Mouse (Mus musculus) brain, adult 2 months (tissue): ENCODE results near the gene Cdkn2a.

Source experiments
- DNase-seq: peaks from one replicate; pipeline ENCODE4 v3.0.0; 2011; ENCODE audit warnings: low read depth, low spot score

The Cdkn2a gene

DNA sequence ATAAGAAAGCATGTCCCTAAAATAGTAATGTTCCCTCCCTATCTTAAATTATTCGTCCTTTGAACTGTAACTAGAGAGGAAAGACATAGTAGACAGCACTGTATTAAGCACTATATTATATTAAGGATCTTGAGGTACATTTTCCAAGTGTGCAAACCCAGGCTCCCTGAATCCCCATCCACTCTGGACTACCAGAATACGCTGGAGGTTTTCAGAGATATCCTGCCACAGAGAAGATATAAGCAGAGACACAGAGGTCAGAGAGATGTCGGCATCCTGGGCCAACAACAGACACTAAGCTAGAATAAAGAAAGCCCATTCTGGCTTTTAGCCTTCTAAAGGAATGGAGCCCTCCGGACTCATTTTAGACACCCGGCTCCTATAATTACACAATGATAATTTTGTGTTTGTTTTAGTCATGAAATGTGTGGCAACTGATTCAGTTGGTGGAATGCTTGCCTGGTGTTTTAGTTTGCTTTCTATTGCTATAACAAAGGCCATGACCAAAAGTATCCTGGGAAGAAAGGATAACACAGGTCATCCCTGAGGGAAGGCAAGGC, 17.0 kb downstream of the Cdkn2a start:
- DNase-seq = no peak

DNA sequence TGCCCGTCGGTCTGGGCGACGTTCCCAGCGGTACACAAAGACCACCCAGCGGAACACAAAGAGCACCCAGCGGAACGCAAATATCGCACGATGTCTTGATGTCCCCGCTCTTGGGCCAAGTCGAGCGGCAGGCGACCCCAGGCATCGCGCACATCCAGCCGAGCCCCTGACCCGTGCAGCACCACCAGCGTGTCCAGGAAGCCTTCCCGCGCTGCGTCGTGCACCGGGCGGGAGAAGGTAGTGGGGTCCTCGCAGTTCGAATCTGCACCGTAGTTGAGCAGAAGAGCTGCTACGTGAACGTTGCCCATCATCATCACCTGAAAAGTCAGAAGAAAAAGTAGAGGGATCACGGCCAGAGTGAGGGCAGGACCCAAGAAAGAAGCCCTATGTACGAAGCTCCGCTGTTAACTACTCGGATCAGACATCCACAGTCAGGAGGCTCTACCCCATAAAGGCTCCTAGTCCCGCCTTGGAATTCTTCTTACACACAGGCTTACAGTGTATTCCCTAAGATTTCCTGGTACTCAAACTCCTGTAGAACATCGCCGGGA, 17.7 kb downstream of the Cdkn2a start:
- no peak for DNase-seq

DNA sequence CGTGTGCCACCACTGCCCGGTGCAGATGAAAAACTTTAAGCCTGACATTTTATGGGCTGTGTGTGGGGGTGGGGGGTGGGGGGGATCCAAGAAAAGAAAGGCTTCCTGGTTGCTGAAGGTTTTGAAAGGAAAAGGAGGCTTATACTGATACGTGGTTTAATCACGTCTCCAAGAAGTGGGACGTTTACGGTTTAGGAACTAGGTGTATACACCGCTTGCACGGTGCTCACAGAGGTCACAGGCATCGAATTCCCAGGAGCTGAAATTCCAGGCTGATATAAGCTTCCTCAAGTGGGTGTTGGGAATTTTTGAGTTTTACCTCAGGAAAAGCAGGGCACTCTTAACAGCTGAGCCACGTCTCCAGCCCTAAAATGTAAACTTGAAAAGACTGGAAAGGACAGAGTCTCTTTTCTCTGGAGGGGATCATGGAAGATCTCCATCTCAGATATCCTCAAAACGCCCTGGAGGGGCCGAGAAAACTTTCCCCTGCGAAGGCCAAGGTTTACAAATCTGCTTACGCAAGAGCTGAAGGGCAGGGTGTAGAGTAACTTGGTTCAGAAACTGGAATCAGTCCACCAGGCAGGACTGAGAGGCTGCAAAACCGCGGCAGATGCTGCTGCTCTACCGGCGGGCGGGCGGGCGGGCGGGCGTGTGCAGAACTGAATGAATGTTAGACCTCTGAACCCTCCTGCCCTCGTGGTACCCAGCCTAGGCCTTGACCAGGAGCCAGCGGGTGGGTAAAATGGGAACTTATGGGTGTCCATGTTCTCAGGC, 18.5 kb downstream of the Cdkn2a start:
- no peak for DNase-seq

DNA sequence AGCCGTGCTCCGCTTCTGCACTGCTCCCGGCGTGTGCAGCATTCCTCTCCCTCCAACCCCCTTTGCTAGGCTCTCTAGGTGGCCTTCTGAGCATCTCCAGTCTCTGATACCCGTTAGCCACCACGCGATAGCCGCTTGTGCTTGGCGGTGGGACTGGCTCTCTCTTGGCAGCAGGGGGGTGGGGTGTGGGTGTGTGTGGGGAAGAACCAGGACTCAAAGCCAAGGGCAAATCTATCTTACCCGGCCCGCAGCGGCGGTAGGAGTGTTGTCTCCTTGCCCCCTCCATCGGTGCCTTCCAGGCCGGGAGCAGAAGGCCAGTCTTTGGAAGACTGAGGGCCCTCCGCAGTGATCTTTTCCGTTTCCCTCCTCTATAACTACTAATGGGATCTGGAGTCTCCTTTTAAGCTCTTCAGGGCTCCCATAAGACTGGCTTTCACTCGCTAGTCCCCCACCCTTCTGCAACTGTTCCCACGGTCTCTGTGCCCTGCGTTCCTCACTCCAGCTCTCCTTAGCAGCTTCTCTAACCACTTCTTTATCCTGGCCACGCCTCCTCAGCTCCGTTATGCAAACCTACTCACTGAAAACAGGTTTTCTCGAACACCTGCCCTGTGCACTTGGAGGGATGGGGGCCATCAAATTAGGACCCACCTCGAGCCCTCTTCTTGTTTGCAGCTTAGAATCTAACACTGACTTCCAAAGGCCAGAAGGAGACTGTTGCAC, 19.5 kb downstream of the Cdkn2a start:
- no peak for DNase-seq

DNA sequence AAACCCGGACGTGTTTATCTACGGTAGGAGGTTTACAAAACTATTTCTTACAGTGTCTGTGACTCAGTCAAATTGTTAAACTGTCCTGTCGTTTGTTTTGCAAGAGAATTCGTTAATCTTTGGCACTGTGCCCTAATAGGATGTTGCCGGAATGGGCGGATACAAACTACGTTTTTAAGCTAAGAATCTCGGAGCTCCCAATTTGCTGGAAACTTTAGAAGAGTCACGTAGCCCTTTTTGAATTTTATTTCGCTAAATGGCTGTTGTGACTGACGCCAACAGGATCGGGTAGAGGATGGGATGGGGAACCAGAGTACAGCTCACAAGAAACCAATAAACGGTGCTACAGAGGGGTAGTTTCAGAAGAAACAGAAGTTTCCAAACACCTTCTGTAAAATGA, 20.4 kb downstream of the Cdkn2a start:
- no peak for DNase-seq

DNA sequence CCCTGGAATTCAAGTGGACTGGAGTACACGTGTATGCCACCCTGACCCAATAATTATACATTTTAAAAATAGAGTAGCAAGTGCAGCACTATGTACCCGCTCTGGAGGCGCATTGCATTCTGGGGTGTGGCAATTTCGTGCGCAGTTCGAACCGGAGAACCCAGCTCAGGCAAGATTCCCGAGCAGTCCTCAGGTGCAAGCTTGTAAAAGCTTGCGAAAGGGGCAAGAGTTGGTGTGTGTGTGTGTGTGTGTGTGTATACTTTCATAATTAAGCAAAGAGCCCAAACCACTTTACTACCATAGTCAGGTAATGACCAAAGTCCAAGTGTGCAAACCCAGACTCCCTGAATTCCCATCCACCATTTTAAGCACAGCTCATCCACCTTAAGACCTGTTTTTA, 20.9 kb downstream of the Cdkn2a start:
- no peak for DNase-seq

DNA sequence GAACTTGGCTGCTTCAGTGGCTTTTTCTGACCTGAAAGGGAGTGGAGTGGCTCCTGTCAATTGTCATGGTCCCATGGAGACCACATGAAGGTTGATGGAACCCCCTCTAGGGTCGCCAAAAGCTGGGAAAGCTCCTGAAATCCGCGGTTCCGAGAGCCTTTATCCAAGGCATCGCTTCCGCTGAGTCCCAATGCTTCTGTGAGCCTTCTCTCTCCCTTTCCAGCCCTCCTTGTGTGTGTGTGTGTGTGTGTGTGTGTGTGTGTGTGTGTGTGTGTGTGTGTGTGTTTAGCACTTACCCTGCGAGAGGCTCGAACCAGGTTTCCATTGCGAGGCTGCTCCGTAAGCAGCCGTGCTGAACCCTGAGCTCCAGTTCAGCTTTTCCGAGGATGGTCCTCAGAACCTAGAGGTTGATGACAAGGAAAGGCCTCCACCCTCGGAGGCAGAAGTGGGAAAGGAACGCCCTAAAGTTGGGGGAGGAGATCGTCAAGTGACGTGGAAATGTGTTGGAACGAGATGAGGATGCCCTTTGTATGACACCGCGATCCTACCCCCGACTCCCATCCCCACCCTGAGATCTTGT, 21.4 kb downstream of the Cdkn2a start:
- DNase-seq = no peak

DNA sequence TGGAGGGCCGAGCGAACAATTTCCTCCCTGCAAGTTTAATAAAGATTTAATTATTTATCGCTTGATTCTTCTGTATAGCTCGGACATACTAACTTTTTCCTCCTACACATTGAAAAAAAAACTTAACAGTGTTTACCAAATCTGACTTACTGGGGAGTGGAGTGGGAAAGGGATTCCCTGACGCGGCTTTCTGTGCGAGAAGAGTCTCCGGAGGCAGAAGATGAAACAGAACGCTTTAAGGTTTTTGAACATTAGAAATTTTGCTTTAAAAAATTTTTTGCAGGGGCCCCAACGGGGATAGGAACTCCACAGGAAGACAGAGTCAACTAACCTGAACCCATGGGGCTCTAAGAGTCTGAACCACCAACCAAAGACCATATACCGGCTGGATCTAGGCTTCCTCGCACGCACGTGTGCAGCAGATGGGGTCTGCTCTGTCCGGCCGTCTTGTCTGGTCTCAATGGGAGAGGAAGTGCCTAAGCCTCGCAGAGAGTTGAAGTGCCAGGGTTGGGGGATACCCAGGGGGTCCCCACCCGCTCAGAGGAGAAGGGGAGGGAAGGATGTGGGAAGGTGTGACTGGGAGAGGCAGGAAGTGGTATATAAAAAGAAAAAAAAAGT, 22.2 kb downstream of the Cdkn2a start:
- DNase-seq = no peak

DNA sequence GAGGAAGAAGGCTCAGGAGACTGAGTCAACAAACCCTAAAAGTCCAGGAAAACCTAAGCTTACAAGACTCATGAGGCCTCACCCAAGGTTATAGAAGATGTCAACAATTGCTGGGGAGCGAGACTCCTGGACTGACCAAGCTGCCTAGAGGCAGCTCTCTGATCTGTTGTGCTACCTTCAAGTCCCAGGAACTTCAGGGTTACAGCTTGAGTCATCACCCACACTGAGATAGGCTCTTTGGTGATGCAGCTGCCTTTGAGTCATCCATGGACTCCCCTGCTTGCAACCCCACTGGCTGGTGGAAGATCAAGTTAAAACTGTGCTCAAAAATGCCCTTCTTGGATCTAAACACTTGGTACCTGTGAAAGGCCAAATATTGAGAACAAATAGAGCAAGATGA, 36.7 kb downstream of the Cdkn2a start:
- DNase-seq = peak; percentile 29

DNA sequence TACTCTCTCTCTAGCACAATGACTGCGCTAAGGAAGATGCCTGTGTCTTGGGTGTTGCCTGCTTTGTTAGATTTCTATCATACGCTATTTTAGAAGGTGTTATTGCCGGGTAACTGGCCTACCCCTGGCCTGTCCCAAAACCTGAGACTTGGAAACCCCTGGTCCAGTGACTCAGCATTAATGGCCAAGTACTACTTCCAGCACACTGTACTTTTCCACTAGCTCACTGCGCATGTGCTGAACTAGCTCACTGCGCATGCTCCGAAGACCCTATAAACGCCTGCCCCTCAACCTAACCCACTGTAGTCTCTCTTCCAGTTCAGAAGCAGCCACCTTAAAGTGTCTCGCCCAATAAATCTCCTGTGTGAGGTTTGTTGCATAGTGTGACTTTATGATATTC, 60.0 kb downstream of the Cdkn2a start:
- no peak for DNase-seq
